Mouse (Mus musculus): ENCODE data around the gene Krt33b.

DNA sequence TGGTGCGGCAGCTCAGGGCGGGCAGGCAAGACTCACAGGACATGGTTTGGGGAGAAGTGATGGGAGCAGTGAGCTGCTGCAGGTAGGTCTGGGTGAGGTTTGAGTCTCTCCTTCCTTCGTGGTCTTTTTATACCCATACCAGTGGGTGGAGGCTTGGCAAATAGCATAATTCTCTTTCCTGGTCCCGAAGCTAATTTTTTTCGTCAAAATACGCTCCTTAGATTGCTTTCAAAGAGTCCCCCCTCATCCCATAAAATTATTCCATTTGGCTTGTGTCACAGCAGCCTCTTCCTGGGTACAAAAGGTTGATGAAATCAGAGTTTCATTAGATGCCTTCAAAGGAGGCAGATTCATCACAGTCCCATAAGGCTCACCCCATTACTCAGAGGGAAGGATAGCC lies 11.8 kb upstream of the Krt33b start, which contains the start of gene Krt34:
- TF ChIP-seq CTCF (conservative IDR thresholded peaks at IDR 0.05; ENCODE audit: low read length) (no peak), POU5F1 (IDR thresholded peaks at IDR 0.05; ENCODE audit: borderline replicate concordance, low read length) (no peak), NANOG (IDR thresholded peaks at IDR 0.05; ENCODE audit: borderline replicate concordance, low read length) (no peak)
